Mouse (Mus musculus): ENCODE measurements at regions not wholly inside any gene's neighbourhood (a gene's known extent, or its start where the extent isn't known, plus 50 kb on each side); places are given as distances from the start of the nearest gene placed in this dataset.

DNA sequence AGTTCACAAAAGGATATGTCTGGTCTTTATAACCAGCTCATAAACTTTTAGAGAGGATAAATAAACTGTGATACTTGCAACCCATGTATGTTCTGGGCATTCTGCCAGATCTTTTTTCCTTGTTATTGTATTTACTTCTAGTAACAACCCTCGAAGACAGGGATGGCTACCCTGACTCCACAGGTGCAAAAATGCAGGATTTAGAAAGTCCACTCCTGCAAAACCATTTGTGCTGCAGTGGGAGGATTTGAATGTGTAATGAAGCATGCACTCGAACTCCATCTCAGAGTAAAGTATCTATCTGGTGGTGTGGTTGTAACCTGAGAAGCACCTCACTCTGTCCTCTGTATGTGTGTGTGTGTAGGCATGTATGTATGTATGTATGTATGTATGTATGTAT, 294.3 kb upstream of the Auts2 start:
- ATAC-seq (ENCODE audit: poor library complexity, severe bottlenecking): no peak

DNA sequence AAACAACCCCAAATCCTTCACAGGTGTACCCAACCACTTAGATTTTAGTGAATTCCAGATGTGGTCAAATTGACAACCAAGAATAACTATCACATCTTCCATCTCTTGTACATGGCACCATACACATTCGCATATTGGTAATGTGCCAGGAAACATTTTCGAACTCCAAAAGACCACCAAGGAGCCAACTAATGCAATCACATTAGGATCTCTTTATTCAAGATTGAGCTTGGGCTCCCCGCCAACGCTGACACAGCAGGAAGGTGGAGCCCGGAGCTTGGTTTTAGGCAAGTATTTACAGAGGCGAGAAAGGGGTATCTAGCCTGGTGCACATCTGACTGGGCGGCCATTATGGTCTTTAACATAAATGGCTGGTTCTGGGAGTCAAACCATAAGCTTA, 285.8 kb upstream of the Auts2 start:
- ATAC-seq (ENCODE audit: poor library complexity, severe bottlenecking): no peak

DNA sequence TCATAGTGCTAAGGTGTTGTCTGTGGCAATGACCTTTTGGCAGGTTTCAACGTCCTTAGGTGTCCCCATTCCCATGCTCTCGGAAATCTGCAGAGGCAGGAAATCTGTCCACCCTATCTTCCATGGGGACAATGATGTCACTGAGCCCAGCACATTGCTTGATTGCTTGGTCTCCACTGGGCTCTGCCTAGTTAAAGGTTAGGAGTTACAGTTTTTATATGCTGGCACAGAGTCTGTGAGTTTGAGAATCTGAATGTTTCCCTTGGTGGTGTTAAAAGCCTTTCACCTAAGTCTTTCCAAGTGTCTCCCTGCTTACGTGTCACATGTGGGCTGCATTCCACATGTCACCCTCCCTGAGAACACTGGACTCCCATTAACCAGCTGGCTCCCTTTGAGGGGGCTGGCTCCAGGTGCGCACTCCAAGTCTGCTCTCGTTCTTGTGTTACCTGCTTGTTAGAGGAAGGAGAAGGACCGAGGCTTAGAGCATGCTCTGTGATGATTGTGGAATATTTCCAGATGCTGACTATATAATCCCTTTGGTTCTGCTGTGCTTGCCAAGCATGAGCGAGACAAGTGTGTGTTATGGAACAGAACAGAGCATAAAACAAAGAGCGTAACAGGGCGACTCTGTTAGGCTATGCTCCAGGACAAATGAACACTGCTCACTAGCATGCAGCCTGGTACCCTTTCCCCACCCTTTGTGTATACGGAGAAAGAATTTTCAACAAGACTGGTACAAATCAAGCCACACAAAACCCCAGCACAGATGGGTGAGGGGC, 284.6 kb upstream of the Auts2 start:
- ATAC-seq (ENCODE audit: poor library complexity, severe bottlenecking): no peak

DNA sequence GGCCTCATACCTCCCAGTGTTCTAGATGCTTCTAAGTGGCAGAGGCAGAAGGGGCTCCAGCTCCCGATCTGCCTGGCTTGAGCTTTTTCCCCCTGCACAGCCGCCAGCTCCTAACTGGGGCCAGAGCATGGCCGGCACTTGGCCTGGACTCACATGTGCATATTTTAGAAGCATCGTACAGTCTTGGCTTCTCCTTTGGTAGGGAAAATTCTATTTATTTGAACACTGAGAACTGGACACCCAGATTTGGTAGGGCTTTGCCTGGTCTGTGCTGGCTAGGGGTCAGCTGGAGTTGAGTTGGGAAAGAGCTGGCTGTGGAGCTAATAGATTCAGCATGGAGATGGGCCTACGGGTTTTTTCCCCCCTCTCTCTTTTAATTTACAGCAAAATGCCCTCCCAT, 282.9 kb upstream of the Auts2 start:
- ATAC-seq (ENCODE audit: poor library complexity, severe bottlenecking): no peak

DNA sequence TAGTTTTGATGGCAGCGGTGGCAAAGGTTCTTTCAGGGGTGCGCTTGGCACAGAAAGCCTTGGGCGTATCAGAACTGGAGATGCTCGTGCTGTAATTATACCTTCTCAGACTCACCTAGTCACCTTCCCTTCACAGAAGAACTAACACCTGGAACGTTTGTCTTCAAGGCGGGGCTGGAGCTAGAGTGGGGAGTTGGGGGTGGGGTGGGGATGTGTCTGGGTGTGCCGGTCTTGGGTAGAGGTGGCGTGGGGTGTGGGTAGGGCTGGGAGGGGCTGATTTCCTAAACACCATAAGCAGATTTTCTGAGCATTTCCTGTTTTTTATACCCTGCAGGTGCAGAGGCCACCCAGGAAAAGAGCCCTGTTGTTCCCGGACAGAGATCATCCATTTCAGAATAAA, 274.5 kb upstream of the Auts2 start:
- ATAC-seq (ENCODE audit: poor library complexity, severe bottlenecking): no peak

DNA sequence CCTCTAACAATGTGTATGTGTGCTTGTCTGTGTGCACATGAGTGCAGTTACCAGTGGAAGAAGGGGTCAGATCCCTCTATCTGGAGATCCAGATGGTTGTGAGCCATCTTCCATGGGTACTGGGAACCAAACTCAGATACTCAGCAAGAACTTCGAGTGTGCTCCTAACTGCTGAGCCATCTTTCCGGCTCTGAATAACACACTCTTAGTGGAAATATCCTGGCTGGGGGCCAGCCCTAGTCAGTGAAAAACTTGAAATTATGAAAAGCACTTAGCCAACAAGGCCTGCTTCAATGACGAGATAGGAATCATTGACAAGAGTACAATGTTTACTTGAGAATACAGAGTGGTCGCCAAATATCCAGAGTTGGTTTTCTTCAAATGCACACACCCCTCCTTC, 266.0 kb upstream of the Auts2 start:
- ATAC-seq (ENCODE audit: poor library complexity, severe bottlenecking): no peak

DNA sequence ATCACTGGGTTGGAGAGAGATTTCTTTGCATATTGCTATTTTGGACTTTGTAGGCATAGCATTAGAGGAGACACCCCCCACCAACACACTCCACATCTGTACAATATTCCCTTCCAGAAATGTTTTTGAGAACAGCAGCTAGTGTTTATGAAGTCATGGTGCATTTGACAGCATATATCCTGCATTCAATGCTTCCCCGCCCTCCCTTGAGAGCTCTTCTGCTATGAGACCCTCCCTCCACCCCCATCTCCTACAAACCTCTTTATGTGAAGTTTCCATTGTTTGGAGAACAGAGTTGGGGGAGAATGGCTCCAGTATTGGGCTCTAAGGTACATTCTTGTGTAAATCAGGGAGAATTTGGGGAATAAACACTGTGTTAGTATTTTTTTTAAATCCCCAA, 252.9 kb upstream of the Auts2 start:
- no peak for ATAC-seq (ENCODE audit: poor library complexity, severe bottlenecking)

DNA sequence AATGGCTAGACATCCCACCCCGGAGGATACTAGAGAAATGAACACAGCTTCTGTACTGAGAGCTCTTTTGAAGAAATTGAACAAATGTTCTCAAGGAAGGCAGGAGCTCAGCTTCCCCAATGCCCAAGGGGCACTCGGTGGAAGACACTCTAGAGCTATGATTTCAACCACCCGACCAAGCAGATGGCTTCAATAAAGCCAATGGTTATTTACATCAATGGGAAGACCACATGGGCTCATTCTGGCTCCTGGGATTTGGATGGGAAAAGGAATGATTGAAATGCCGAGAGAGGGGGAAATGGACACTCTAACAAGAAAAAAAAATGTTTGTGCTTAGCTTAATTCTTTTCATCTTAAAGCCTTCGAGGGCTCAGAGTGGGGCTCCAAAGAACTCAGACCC, 249.3 kb upstream of the Auts2 start:
- ATAC-seq (ENCODE audit: poor library complexity, severe bottlenecking): no peak

DNA sequence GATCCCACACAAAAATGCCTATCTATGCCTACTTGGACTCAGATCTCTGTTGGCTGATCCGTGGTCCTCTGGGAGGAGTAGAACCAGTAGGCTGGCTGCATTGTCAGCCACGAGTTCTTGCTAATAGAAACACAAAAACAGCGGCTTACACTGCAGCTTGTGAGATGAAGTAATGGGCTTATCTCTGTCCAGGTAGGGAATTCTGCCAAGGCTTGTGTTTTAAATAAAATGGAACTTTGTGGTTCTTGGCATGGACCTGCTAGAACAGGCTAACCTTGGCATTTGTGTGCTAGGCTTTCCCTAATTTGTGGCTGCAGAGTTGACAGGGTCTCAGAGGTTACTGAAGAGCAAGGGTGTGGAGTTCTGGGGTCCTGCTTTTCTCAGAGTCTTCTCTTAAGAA, 242.1 kb upstream of the Auts2 start:
- ATAC-seq (ENCODE audit: poor library complexity, severe bottlenecking): no peak

DNA sequence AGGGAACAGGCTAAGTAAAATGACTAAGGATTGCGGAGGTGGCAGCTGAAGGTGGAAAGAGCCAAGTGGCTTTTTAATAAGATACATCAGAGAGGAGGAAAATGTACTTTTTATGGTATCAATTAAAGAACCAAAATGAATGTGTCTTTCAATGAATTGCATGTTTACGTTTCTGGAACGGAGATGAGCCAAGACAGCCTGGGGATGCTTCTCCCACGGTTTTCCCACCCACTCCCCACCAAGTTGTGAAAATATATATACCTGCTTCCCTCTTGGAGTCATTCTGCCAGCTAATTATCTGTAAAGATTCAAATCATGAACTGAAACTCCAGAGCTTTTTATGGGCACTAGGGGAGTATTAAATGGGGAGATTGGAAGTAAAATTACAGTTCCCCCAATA, 241.6 kb upstream of the Auts2 start:
- no peak for ATAC-seq (ENCODE audit: poor library complexity, severe bottlenecking)

DNA sequence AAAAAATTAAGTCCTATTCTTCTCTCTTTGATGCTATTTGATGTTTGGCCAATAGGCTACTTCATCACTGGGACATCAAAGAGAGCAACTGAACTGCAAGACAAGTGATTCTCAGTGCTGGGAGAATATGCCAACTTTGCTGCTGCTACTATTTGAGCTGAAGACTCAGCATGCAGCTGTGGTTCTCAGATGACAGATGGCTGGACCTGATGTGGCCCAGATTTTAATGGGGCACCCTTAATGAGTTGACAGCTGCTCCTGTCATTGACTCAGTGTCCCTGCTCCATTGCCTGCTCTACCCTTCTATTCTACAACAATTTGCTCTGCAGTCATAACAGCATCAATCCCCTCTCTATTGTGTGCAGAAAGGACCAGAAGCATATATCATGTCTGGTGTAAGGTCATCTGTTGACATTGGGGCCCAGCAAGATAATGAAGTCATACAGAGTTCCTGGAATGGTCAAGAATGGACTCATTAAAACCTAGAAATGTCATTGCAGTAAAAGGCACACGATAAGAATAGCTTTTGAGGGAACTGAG, 231.1 kb upstream of the Auts2 start:
- no peak for ATAC-seq (ENCODE audit: poor library complexity, severe bottlenecking)

DNA sequence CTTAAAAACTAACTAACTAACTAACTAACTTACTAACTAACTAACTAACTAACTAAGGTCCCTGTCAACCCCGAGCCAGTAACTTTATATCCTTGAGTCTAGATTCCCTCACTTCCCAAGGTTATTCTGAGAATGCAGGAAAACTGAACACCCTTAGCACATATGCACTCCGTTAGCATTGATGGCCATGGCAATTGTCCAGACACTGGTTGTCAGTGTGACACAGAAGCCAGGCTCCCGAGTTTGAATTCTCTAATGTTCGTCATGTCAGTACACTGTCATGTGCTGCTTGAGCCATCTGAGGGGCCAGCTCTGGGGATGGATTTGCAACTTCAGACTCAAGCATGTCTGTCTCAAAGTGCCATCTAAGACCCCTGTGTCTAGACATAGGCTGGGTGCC, 217.3 kb upstream of the Auts2 start:
- ATAC-seq (ENCODE audit: poor library complexity, severe bottlenecking): no peak

DNA sequence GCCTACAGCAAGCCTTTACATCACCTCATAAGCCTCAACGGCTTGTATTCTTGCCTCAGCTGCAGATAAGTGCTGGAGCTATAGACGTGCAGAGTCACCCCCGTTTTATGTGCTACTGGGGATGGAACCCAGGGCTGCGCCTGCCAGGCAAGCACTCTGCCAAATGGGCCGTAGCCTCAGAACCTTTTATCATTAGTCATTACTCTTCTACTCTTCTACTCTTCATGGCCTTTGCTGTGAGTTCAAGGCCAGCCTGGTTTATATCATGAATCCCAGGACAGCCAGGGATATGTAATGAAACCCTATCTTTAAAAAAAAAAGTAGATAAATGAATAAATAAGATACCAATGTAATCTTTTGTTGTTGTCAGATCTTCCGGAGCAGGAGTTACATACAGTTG, 216.6 kb upstream of the Auts2 start:
- no peak for ATAC-seq (ENCODE audit: poor library complexity, severe bottlenecking)

DNA sequence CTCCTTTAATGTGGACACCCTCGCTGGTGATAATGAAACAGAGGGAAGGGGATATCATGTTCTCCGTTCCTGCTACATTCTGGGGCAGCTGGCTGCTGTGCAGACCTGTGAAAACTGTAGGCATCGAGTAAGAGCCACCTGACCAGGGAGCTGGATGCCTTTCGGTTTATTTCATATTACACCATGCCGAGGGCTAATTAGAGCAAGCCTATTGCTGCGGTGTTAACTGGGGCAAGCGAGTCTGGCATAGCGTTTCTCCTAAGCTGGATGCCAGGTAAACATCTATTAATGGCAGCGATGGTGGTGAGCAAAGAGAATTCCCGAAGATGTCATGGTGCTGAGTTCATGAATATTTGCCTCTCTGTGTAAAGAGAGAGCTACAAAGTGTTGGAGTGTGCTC, 215.8 kb upstream of the Auts2 start:
- no peak for ATAC-seq (ENCODE audit: poor library complexity, severe bottlenecking)

DNA sequence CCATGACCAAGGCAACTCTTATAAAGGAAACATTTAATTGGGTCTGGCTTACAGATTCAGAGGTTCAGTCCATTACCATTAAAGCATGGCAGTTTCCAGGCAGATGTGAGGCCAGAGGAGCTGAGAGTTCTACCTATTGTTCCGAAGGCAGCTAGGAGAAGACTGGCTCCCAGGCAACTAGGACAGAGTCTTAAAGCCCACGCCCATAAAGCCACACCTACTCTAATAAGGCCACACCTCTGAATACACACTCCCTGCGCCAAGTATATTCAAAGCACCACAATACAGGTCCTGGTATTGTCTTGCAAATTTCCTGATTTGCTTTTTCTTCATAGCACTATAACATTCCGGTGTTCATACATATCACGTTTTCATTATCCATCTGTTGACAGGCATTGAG, 194.8 kb upstream of the Auts2 start:
- no peak for ATAC-seq (ENCODE audit: poor library complexity, severe bottlenecking)

DNA sequence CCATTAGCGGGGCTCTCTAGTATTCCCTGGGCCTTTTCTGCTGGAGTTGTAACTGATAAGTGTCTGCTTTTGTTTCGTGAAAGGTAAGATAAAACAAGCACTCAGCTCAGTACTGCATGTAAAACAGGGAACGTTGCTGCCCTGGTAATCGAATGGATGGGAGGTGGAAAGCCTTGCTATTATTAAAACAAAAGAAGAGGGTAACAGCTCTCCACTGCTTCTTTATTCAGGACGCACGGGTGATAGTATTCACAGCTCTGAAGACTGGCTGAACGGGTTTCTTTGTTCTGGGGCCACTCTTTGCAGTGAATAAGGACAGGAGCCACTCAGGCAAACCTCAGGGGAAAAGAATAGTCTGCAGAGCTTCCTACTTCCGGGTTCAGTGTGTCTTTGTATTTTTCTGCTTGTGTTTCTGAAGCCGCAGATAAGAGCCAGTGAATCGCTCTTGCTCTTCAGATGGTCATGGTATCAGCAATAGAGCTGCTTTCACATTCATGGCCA, 185.6 kb upstream of the Auts2 start:
- ATAC-seq (ENCODE audit: poor library complexity, severe bottlenecking): no peak

DNA sequence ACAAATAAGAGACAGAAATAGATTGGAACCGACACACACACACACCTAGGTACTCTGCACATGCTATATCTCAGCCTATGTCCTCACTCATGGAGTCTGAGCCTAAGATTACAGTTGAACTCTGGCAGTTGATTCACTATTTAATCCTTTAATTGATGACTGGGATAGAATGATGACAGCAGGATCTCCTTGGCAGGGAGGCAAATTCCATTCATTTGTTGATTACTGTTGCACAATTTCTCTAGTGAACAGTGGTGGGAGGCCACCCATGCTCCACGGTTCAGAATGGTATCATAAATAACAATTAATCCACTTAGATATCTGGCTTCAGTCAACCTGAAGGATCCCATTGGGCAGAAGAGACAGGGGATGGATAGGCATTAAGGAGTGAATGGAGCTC, 181.3 kb upstream of the Auts2 start:
- ATAC-seq (ENCODE audit: poor library complexity, severe bottlenecking): no peak

DNA sequence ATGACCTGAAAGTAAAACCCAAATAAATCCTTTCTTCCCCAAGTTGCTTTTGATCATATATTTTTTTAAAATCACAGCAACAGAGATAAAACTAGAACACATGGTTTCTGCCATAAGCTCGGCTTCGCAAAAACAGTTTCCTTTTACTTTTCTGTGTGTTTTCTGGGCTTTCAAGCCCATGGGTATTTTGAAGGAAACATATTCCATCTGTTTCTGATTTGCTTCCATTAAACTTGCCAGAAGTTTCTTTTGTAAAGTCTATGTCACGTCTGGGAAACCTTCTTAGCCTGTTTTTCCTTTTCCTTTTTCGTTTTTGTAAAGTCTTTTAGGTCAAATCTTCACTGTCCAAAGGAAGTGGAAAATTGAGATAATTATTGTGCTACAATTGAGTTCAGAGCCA, 167.2 kb upstream of the Auts2 start:
- no peak for ATAC-seq (ENCODE audit: poor library complexity, severe bottlenecking)

DNA sequence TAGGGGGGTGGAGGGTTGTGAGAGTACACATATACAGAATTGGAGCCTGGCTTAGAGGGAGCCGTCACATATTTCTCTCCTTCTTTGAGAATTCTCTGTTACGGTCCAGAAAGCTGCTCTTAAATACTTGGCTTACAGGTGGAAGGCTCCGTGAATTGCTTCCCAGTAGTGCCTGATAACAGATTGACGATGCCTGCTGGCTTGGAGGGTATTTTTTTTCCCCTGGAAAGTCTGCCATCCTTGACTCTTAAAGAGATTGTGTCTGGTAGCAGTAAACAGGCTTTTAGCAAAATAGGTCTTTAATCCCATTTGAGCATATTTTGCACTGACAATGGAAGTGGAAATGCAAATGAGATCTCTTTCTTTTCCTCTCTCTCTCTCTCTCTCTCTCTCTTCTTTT, 164.4 kb upstream of the Auts2 start:
- no peak for ATAC-seq (ENCODE audit: poor library complexity, severe bottlenecking)

DNA sequence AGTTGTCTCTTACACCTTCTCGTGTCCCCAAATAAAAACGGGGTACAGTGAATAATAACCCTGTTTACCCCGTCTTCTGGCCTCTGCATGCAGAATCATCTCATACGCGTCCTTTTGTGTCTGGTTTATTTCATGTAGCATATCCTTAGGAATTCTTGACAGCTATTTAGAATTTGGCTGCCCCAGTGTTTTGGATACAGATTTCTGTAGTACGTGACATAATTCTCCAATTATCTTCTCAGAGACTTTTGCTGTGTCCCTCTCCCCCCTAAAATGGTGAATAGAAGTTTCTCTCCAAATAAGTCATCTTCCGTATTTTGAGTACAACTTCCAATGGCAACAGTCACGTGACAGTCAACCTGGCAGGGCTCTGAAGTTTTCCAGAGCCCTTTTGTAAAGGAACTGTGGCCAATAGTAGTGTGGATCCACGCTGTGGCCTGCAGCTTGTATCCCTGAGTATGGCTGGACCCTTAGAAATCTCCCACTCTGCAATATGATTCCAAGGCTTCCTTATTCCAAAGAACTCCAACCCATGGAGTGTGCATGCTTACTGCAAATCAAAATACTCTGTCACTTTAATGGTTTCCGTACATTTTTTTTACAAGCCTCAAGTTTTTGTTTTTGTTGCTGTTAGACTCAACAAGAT, 160.4 kb upstream of the Auts2 start:
- ATAC-seq (ENCODE audit: poor library complexity, severe bottlenecking): no peak

DNA sequence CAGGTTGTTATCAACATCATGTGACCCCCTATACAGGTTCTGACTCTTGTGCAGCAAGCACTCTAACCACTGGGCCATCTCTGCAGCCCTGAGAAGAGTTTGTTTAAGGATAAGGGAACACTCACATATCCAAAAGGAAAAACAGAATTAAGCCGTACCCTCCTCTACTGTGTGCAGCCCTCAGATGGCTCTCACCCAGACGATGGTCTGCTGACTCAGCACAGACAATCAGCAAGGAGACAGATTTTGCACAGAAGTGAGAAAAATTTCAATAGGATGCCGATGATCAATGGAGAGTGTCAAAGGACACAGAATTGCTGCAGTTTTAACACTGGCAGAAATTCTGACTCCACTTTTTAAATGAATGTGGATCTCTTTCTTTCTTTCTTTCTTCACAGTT, 159.4 kb upstream of the Auts2 start:
- ATAC-seq (ENCODE audit: poor library complexity, severe bottlenecking): no peak

DNA sequence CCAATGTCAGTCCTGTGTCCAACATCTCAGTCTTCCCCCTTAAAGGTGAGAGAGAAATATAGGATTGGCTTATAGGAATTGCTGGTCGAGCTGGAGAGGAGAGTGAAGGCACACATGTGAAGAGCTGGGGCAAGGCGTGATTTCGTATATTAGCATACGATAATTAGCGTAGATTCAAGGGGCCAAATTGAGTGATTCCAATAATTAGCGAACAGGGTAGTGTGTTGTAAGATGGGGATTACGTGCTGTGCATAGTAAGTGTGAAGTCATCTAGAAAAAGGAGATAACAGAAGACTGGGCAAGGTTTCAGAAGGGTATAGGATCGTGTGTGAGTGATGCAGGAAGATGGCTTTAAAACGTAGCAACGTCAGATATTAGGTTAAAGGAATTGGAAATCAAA, 147.6 kb upstream of the Auts2 start:
- no peak for ATAC-seq (ENCODE audit: poor library complexity, severe bottlenecking)

DNA sequence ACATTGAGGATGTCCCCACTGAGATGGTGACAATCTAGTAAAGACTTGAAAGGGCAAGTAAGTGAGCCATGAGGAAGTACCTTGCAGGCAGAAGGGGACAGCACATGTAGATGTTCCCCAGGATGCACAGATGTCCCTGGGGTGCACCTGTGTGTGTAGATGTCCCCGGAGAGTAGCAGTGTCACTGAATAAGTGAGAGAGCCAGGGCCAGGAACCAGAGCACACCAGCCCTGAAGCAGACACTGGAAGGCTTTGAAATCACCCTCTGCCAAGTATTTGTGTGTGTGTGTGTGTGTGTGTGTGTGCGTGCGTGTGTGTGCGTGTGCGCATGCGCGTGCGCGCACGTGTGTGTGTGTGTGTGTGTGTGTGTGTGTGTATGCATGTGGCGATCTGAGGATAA, 132.1 kb upstream of the Auts2 start:
- ATAC-seq (ENCODE audit: poor library complexity, severe bottlenecking): no peak
